Mouse (Mus musculus): ENCODE data around the gene Foxf1. TPM values are rescaled to one million over a fixed set of nuclear protein-coding genes. Genes with fewer than 3 reads are reported as not detected.

Foxf1 gene
- total RNA-seq, 2 experiments from 2014 or later, result 1.4 to 1.7 TPM

GRCm38 (mm10) chr8:121130522-121130921, 46.3 kb downstream of the Foxf1 start:
- peak; percentile 26 for DNase-seq

GRCm38 (mm10) chr8:121132961-121133513, 48.9 kb downstream of the Foxf1 start:
- no peak for DNase-seq

GRCm38 (mm10) chr8:121134102-121134501, 49.9 kb downstream of the Foxf1 start:
- DNase-seq, result no peak

- no peak for DNase-seq
These were observed 50.3 kb downstream of the Foxf1 start for GRCm38 (mm10) chr8:121134512-121134911.

- no peak for DNase-seq
These were observed 52.7 kb downstream of the Foxf1 start for GRCm38 (mm10) chr8:121136856-121137255.

Small RNA genes lying within 50 kb of the gene (microRNA-seq; reads per million reads assigned to microRNA genes)
- gene Gm27530, result not detected

Other genes starting within 250 kb of the Foxf1 start
- gene Mthfsd, start 24.0 kb downstream of the Foxf1 start, total RNA-seq (2021), result 10 to 100 TPM; 30.4 to 32.2 TPM
- 1 to 10 TPM; 4.1 to 6.1 TPM for gene Foxc2, start 31.8 kb downstream of the Foxf1 start, total RNA-seq (2021)
- gene Foxl1, start 43.6 kb downstream of the Foxf1 start, total RNA-seq (2021), result under 1 TPM; 0.24 to 0.42 TPM

Measured in adrenal gland, postnatal 10 days (tissue).